Mouse (Mus musculus) liver, embryonic 12.5 days (tissue): ENCODE results near the gene Gpr107. TPM values are rescaled to one million over a fixed set of nuclear protein-coding genes. Genes with fewer than 3 reads are reported as not detected.

Source experiments
- ATAC-seq: fragments of 200-750 bp; cut with Nextera tagmentation; 2 replicates; pipeline ENCODE4 v1.8.0; 2017; ENCODE audit warnings: moderate number of reproducible peaks, mild to moderate bottlenecking, moderate library complexity
- H3K27ac ChIP-seq: fragments of 300-500 bp; sonication (generic); 2 replicates; pipeline ENCODE4 v1.5.1; 2016; ENCODE audit warnings: mild to moderate bottlenecking
- H3K27me3 ChIP-seq: fragments of 300-500 bp; sonication (generic); replicated peaks from 2 replicates; pipeline ENCODE4 v1.6.1; 2016; ENCODE audit warnings: mild to moderate bottlenecking, moderate library complexity
- H3K36me3 ChIP-seq: fragments of 300-500 bp; sonication (generic); 2 replicates; pipeline ENCODE4 v1.6.1; 2016; ENCODE audit warnings: mild to moderate bottlenecking, moderate library complexity
- H3K4me1 ChIP-seq: fragments of 300-500 bp; sonication (generic); 2 replicates; pipeline ENCODE4 v1.6.1; 2016
- H3K4me2 ChIP-seq: fragments of 300-500 bp; sonication (generic); 2 replicates; pipeline ENCODE4 v1.6.1; 2016; ENCODE audit warnings: mild to moderate bottlenecking, moderate library complexity
- H3K4me3 ChIP-seq: fragments of 300-500 bp; sonication (generic); 2 replicates; pipeline ENCODE4 v1.5.1; 2016; ENCODE audit warnings: mild to moderate bottlenecking, moderate library complexity
- H3K9ac ChIP-seq: fragments of 300-500 bp; sonication (generic); 2 replicates; pipeline ENCODE4 v1.6.1; 2016; ENCODE audit warnings: mild to moderate bottlenecking, moderate library complexity
- H3K9me3 ChIP-seq: fragments of 300-500 bp; sonication (generic); replicated peaks from 2 replicates; pipeline ENCODE4 v1.6.1; 2016; ENCODE audit warnings: mild to moderate bottlenecking, moderate library complexity
- WGBS: fragments of 180-500 bp; shearing (Covaris S2); methylation state at CpG from one replicate; pipeline ENCODE4 v1.1.7; 2016; ENCODE audit not compliant: insufficient replicate concordance; 5-methylcytosine and 5-hydroxymethylcytosine counted together
- polyA plus RNA-seq: library from polyadenylated mRNA; unstranded; fragments of >200 nt; fragmentation: Nextera tagmentation; extraction: Ambion mirVana; gene quantifications from 2 replicates; pipeline ENCODE4 v1.2.1, GENCODE M21; 2016

Gene Gpr107
- polyA plus RNA-seq, 1 experiment from 2014 or later, result 19.3 TPM

DNA sequence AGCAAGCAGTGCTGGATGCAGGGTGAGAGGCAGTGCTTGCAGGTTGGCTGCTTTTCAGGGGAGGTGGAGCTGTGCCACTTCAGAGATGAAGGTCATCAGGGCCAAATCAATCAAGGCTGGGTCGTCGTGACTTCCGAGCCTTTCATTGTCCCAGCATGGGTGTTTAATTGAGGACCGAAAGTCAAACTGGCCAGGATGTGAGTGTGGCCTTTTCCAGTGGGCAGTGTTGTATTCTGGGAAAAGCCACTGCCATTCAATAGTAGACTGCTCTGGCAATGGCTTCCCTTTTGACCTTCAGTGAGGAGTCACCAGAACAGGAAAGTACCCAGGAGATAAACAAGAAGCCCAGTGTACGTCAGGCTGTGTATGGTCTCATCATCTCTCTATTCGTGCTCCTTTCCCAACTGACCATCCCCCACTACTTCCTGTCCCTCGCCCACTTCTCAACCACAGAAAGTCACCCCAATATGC, 28.0 kb downstream of the Gpr107 start:
- Histone ChIP-seq H3K36me3 (peaks cover 96% of the 10 kb centered on the region), H3K27ac (0 out of 2 replicates have a peak overlapping the region, but pooled peaks have one; percentile 6), H3K4me2 (no peak overlapping the region), H3K27me3 (no peaks in the 10 kb centered on the region), H3K9me3 (no peaks in the 10 kb centered on the region), H3K4me1 (peaks cover 11% of the 10 kb centered on the region), H3K4me3 (no peak overlapping the region), H3K9ac (no peak overlapping the region)
- ATAC-seq, result peak; percentile 24; the same call in 1 of the 2 replicates
- WGBS, result 49% methylated on average over 7 of the region's 7 CpGs

DNA sequence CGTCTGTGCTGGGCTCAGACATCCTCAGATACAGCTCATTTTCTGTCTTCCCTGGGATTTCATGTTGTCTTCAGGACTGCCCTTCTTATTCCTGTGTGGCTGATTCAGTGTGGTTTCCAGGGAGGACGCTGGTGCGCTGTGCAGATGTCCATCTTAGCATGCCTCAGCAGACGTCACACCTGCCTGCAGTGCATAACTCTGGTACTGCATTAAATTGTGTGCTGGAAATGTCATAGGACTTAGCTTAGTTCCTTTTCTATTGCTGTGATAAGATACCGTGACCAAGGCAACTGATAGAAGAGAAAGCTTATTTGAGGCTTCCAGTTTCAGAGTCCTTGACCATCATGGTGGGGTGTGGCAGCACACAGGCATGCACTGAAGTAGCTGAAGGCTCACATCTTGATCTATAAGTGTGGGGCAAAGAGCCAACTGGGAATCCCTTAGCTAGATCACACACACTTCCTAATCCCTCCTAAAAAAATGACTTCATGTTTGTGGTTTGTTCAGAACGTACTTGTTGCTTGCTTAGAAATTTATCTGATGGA, 30.7 kb downstream of the Gpr107 start:
- H3K36me3 ChIP-seq, result peaks cover 94% of the 10 kb centered on the region
- no peaks in the 10 kb centered on the region for H3K27me3 ChIP-seq
- no peak overlapping the region for H3K9ac ChIP-seq
- no peak overlapping the region for H3K27ac ChIP-seq
- H3K9me3 ChIP-seq, result no peaks in the 10 kb centered on the region
- 65% methylated on average over 6 of the region's 6 CpGs for WGBS
- H3K4me3 ChIP-seq, result no peak overlapping the region
- no peak for ATAC-seq
- no peak overlapping the region for H3K4me2 ChIP-seq
- peaks cover 11% of the 10 kb centered on the region for H3K4me1 ChIP-seq

DNA sequence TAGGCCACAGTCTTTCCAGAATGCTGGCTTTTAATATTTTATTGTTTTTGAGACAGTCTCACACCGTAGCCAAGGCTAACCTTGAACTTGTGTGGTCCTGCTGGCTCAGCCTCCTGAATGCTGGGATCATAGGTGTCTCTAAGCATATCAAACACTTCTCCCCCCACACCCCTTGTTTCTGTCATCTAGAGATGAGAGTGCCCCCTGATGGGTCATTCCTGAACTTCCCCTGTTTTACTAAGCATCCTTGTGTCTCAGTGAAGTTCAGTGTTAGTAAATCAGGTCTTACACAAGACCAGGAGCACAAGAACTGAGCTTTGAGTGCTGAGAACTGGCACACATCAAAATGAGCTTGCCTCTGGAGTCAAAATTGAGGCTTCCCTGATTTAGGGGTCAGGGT, 31.7 kb downstream of the Gpr107 start:
- Histone ChIP-seq H3K4me3 (no peak overlapping the region), H3K9ac (no peak overlapping the region), H3K36me3 (peaks cover 93% of the 10 kb centered on the region), H3K9me3 (no peaks in the 10 kb centered on the region), H3K4me1 (peaks cover 11% of the 10 kb centered on the region), H3K27ac (no peak overlapping the region), H3K27me3 (no peaks in the 10 kb centered on the region), H3K4me2 (no peak overlapping the region)
- 67% methylated on average over 1 of the region's 1 CpGs for WGBS
- no peak for ATAC-seq

DNA sequence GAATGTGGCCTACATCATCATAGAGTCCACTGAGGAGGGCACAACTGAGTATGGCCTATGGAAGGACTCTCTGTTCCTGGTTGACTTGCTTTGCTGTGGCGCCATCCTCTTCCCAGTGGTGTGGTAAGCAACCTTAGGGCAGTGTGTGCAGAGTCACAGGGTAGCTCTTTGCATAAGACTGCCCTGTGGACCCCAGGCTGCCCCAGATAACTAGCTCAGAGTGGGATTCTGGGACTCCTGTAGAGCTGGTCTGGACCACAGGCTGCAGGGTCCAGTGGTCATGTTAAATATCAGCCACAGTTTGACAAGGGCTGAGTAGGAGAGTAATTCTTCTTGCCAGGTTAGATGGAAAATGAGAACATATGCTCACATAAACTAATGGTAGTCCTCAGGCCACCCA, 36.6 kb downstream of the Gpr107 start:
- Histone ChIP-seq H3K4me2 (no peak overlapping the region), H3K9ac (no peak overlapping the region), H3K27ac (no peak overlapping the region), H3K27me3 (no peaks in the 10 kb centered on the region), H3K4me3 (no peak overlapping the region), H3K36me3 (peaks cover 95% of the 10 kb centered on the region), H3K9me3 (no peaks in the 10 kb centered on the region), H3K4me1 (no peaks in the 10 kb centered on the region)
- ATAC-seq, result no peak
- 93% methylated on average over 1 of the region's 1 CpGs for WGBS

DNA sequence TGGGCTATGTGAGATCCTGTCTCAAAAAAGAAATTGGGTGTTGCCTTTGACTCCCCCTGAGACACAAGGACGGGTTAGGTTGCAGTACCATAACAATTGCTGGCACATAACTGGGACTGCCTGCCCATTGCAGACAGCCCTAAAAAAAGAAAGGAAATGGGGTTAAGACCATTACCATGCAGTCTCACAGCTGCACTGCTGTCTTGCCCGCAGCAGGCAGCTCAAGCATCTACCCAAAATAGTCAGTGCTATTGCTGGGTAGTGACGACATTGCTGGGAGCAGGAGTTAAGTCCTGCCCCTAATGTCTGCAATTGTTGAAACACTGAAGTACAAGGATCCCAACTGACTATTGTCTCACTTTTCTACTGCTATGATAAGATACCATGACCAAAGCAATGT, 37.5 kb downstream of the Gpr107 start:
- WGBS, result 82% methylated on average over 3 of the region's 3 CpGs
- Histone ChIP-seq H3K36me3 (peaks cover 91% of the 10 kb centered on the region), H3K9me3 (no peaks in the 10 kb centered on the region), H3K4me2 (no peak overlapping the region), H3K4me1 (no peaks in the 10 kb centered on the region), H3K27ac (no peak overlapping the region), H3K4me3 (no peak overlapping the region), H3K9ac (no peak overlapping the region), H3K27me3 (no peaks in the 10 kb centered on the region)
- no peak for ATAC-seq

DNA sequence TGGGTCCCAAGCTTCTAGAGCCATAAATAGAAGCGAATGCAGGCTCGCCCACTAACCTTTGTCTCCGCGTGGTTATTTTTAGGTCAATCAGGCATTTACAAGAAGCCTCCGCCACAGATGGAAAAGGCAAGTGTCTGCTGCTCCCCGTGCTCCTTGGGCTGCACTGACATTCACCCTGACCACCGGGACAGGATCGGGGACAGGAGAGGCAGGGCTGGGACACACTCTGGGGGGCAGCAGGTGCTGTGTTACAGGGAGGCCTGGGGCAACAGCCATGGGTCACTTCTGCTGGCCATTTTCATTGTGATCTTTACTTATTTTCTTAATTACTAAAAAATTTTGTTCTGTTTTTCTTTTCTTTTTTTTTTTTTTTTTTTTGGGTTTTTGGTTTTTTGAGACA, 39.6 kb downstream of the Gpr107 start:
- Histone ChIP-seq H3K9ac (no peak overlapping the region), H3K27me3 (no peaks in the 10 kb centered on the region), H3K27ac (no peak overlapping the region), H3K4me3 (no peak overlapping the region), H3K4me2 (no peak overlapping the region), H3K9me3 (no peaks in the 10 kb centered on the region), H3K4me1 (no peaks in the 10 kb centered on the region), H3K36me3 (peaks cover 90% of the 10 kb centered on the region)
- WGBS, result 82% methylated on average over 8 of the region's 8 CpGs
- ATAC-seq, result no peak

DNA sequence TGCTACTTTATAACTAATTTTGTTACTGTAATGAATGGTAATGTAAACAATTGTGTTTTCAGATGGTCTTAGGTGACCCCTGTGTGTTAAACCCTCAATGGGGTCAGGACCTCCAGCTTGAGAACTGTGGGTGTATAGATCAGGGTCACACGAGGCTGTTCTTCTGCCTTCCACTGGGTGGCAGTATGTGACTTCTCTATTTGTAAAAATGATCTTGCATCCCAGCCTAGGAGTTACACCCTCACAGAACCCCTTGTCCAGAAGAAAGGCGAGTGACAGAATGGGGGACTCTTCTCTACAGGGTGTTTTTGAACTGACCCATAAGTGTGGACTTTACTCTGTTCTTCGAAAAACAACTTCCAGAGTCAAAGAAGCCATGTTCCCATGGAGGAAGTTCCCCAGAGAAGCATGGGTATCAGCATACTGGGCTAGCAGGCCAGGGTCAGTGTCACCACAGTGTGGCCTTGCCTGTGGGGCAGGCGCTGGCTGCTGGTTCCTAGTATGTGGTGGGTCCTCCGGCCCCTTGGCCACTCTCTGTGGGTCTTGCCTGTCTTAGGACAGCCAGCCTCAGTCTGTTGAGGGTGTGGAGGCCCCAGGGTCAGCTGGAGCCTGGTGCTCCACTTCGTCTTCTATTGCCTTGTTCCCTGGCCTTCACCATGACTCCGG, 42.4 kb downstream of the Gpr107 start:
- H3K27me3 ChIP-seq, result no peaks in the 10 kb centered on the region
- H3K4me1 ChIP-seq, result no peaks in the 10 kb centered on the region
- H3K36me3 ChIP-seq, result peaks cover 85% of the 10 kb centered on the region
- H3K9ac ChIP-seq, result no peak overlapping the region
- H3K4me3 ChIP-seq, result no peak overlapping the region
- no peaks in the 10 kb centered on the region for H3K9me3 ChIP-seq
- no peak for ATAC-seq
- no peak overlapping the region for H3K4me2 ChIP-seq
- H3K27ac ChIP-seq, result no peak overlapping the region
- 67% methylated on average over 7 of the region's 7 CpGs for WGBS

DNA sequence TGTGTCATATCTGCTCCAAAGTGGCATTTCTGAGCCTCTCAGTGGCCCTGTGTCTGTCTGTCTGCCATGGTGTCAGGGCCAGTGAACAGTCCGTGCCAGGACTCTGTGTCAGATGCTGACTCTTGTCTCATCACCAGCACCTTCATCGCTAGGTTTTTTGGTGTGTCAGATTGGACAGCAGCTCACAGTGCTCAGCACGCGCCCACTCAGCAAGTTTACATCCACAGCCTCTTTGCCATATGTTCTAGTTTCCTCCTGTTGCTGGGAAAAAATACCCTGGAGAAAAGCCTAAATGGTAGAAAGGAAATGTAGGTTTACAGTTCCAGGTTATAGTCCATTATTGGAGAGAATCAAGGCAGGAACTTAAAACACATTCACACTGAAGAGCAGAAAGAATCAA, 46.5 kb downstream of the Gpr107 start:
- H3K27ac ChIP-seq, result no peak overlapping the region

DNA sequence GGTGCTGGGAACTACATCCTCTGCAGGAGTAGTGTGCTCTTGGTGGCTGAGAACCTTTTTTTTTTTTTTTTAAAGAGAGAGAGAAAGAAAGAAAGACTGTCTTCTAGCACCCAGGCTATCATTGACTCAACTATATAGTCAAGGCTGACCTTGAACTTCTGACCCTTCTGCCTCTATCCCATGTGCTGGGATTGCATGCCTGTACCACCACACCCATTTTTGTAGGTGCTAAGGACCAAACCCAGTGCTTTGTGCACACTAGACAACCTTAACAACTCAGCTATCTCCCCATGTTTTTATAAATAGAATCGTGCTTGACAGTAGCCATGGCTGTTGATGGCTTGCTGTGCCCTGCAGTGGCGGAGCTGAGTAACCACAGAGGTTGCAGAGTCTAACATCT, 47.9 kb downstream of the Gpr107 start:
- H3K4me3 ChIP-seq, result no peak overlapping the region
- no peak for ATAC-seq
- H3K27me3 ChIP-seq, result no peaks in the 10 kb centered on the region
- H3K27ac ChIP-seq, result no peak overlapping the region
- WGBS, result 77% methylated on average over 2 of the region's 2 CpGs
- peaks cover 18% of the 10 kb centered on the region; the same call in 1 of the 2 replicates for H3K4me1 ChIP-seq
- H3K36me3 ChIP-seq, result peaks cover 47% of the 10 kb centered on the region
- no peaks in the 10 kb centered on the region for H3K9me3 ChIP-seq
- H3K9ac ChIP-seq, result no peak overlapping the region
- H3K4me2 ChIP-seq, result no peak overlapping the region

More for the DNA sequence above, 46.5 kb downstream of the Gpr107 start:
- peaks cover 58% of the 10 kb centered on the region for H3K36me3 ChIP-seq
- H3K27me3 ChIP-seq, result no peaks in the 10 kb centered on the region
- H3K4me1 ChIP-seq, result peaks cover 18% of the 10 kb centered on the region; the same call in 1 of the 2 replicates
- no peak overlapping the region for H3K4me3 ChIP-seq
- 88% methylated on average over 4 of the region's 4 CpGs for WGBS
- H3K9ac ChIP-seq, result no peak overlapping the region
- H3K4me2 ChIP-seq, result no peak overlapping the region
- no peak for ATAC-seq
- H3K9me3 ChIP-seq, result no peaks in the 10 kb centered on the region

DNA sequence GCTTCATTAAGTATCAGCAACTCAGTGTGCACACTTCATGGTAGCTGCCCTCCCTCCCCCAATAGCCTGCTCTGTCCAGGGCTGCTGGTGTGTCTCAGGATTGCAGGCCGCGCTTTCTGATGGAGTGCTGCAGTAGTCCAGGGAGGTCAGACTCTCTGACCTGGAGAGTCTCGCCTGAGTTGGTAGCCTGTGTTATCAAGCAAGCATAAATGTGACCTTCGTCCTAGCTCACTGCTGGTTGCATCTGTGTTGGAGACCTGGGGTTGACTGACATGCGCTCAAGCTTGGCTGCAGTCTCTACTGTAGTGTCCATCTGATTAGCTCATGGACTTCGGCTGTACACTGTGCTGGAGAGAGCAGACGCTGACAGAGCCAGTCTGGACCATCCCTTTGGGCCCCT, 49.7 kb downstream of the Gpr107 start:
- peaks cover 39% of the 10 kb centered on the region for H3K36me3 ChIP-seq
- H3K9me3 ChIP-seq, result no peaks in the 10 kb centered on the region
- peak; percentile 74 for ATAC-seq
- no peak overlapping the region for H3K4me2 ChIP-seq
- H3K9ac ChIP-seq, result no peak overlapping the region
- peaks cover 25% of the 10 kb centered on the region; the same call in 1 of the 2 replicates for H3K4me1 ChIP-seq
- no peaks in the 10 kb centered on the region for H3K27me3 ChIP-seq
- peak overlapping the region; percentile 12; the same call in 1 of the 2 replicates for H3K27ac ChIP-seq
- no peak overlapping the region for H3K4me3 ChIP-seq
- 75% methylated on average over 7 of the region's 7 CpGs for WGBS

DNA sequence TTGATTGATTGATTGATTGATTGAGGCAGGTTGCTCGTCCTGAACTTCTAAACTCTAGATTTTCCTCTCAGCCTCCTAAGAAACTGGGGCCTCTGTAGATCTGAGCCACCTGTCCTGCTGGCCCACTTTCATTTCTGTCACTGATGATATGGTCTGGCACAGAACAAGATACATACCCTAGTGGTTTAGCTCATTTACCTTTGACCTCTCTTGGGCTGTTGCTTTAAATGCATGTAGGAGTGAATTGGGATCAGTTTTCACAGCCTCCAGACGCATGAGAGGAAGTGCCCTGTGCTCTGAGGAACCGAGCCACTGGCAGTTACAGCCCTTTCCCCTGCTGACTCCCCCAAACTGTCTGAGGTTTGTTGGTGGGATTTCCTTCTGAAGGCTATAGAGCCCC, 50.2 kb downstream of the Gpr107 start:
- no peak for ATAC-seq
- no peak overlapping the region for H3K4me2 ChIP-seq
- H3K36me3 ChIP-seq, result peaks cover 36% of the 10 kb centered on the region
- no peaks in the 10 kb centered on the region for H3K9me3 ChIP-seq
- WGBS, result 53% methylated on average over 3 of the region's 3 CpGs
- H3K4me1 ChIP-seq, result peaks cover 25% of the 10 kb centered on the region; the same call in 1 of the 2 replicates
- no peaks in the 10 kb centered on the region for H3K27me3 ChIP-seq
- peak overlapping the region; percentile 12; the same call in 1 of the 2 replicates for H3K27ac ChIP-seq
- no peak overlapping the region for H3K9ac ChIP-seq
- H3K4me3 ChIP-seq, result no peak overlapping the region

DNA sequence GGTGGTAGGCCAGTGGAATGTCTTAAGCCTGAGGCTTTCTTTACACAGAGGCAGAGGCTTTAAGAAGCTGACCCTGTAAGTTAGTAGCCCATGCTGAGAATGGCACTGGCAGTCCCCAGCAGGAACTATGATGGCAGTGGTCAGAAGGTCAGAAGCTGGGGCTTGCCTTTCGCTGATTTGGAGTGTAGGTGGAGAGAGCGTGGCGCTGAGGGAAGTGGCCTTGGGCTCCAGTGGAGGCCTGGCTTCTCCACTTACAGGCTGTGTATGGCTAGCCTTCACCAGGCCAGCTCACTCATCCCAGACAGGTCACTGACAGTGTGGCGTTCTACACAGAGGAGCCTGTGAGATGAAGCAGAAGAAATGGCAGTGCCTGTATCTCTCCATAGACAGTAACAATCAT, 50.8 kb downstream of the Gpr107 start:
- ATAC-seq, result no peak

More for the DNA sequence above, 50.8 kb downstream of the Gpr107 start:
- no peaks in the 10 kb centered on the region for H3K27me3 ChIP-seq
- peak overlapping the region; percentile 12; the same call in 1 of the 2 replicates for H3K27ac ChIP-seq
- no peak overlapping the region for H3K4me2 ChIP-seq
- H3K36me3 ChIP-seq, result peaks cover 36% of the 10 kb centered on the region
- WGBS, result 77% methylated on average over 4 of the region's 4 CpGs
- H3K4me1 ChIP-seq, result peaks cover 25% of the 10 kb centered on the region; the same call in 1 of the 2 replicates
- no peak overlapping the region for H3K9ac ChIP-seq
- no peak overlapping the region for H3K4me3 ChIP-seq
- no peaks in the 10 kb centered on the region for H3K9me3 ChIP-seq
